Mouse (Mus musculus) lung, embryonic 15.5 days (tissue): ENCODE results near the gene Ppib. TPM values are rescaled to one million over a fixed set of nuclear protein-coding genes. Genes with fewer than 3 reads are reported as not detected.
A peak's percentile ranks its signal among the peaks of the same experiment; 100 is the strongest.

Source experiments
- ATAC-seq: fragments of 200-750 bp; cut with Nextera tagmentation; 2 replicates; pipeline ENCODE4 v1.8.0; 2017; ENCODE audit warnings: moderate number of reproducible peaks, borderline replicate concordance; ENCODE audit not compliant: low FRiP score, low TSS enrichment; ENCODE audit errors: extremely low read depth
- H3K27ac ChIP-seq: fragments of 300-500 bp; sonication (generic); 2 replicates; pipeline ENCODE4 v1.5.1; 2015; ENCODE audit warnings: moderate library complexity, mild to moderate bottlenecking, inconsistent platforms
- H3K27me3 ChIP-seq: fragments of 300-500 bp; sonication (generic); 2 replicates; pipeline ENCODE4 v1.6.1; 2015; ENCODE audit warnings: inconsistent platforms
- H3K36me3 ChIP-seq: fragments of 300-500 bp; sonication (generic); 2 replicates; pipeline ENCODE4 v1.6.1; 2015; ENCODE audit warnings: inconsistent platforms
- H3K4me1 ChIP-seq: fragments of 300-500 bp; sonication (generic); 2 replicates; pipeline ENCODE4 v1.6.1; 2015; ENCODE audit warnings: inconsistent platforms
- H3K4me2 ChIP-seq: fragments of 300-500 bp; sonication (generic); 2 replicates; pipeline ENCODE4 v1.6.1; 2015; ENCODE audit warnings: inconsistent platforms, mild to moderate bottlenecking, moderate library complexity
- H3K4me3 ChIP-seq: fragments of 300-500 bp; sonication (generic); 2 replicates; pipeline ENCODE4 v1.5.1; 2015; ENCODE audit warnings: mild to moderate bottlenecking, inconsistent platforms
- H3K9ac ChIP-seq: fragments of 300-500 bp; sonication (generic); 2 replicates; pipeline ENCODE4 v1.6.1; 2015; ENCODE audit warnings: inconsistent platforms
- H3K9me3 ChIP-seq: fragments of 300-500 bp; sonication (generic); 2 replicates; pipeline ENCODE4 v1.6.1; 2016; ENCODE audit warnings: inconsistent platforms
- WGBS: fragments of 180-500 bp; shearing (Covaris S2); methylation state at CpG from one replicate; pipeline ENCODE4 v1.1.7; 2015; 5-methylcytosine and 5-hydroxymethylcytosine counted together
- polyA plus RNA-seq: library from polyadenylated mRNA; unstranded; fragments of >200 nt; fragmentation: Nextera tagmentation; extraction: Ambion mirVana; gene quantifications from 2 replicates; pipeline ENCODE4 v1.2.1, GENCODE M21; 2015

Gene Ppib
- polyA plus RNA-seq, 1 experiment from 2014 or later: 655 TPM

DNA sequence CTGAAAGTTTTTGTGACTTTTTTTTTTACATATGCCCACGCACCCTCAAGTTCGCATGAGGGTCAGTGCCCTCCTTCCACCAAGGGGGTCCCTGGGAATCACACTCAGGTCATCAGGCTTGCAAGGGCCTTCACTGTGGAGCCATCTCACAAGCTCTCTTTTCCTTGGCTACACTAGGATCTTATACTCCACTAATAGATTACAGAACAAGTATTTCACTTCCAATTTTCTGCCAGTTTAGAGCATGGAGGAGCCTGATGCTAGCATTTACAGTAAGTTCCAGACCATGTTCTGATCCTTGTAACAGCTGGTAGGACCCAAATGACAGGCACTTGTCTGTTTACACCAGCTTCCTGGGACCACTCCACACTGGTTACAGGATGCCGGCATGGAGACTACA is 18.1 kb downstream of the Ppib start:
- H3K27me3 ChIP-seq: no peaks in the 10 kb centered on the region
- H3K27ac ChIP-seq: peak overlapping the region; percentile 76
- WGBS: 35% methylated on average over 3 of the region's 3 CpGs
- peaks cover 23% of the 10 kb centered on the region; the same call in 1 of the 2 replicates for H3K4me1 ChIP-seq
- H3K36me3 ChIP-seq: no peaks in the 10 kb centered on the region
- peak overlapping the region; percentile 23; the same call in 1 of the 2 replicates for H3K4me2 ChIP-seq
- H3K4me3 ChIP-seq: no peak overlapping the region
- H3K9me3 ChIP-seq: no peaks in the 10 kb centered on the region
- ATAC-seq: no peak
- peak overlapping the region; percentile 4; the same call in 1 of the 2 replicates for H3K9ac ChIP-seq

DNA sequence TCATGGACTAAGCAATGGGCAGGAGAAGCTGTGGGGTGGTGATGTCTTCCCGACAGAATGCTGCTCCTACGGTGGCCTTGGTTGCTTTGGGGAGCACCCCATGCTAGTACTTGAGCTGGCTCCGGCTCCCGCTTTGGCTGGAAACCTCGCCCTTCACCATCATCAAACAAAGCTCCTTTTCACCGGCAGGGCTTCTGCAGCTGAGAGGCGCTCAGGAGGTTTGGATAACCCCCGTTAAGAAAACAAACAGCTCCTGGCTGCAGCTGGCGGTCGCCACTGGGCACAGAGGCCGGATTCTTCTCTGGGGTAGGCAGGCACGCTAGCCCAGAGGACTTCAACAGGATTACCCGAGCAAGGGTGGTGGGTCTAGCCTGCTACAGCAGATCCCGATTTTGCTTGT is 18.5 kb downstream of the Ppib start:
- Histone ChIP-seq H3K27me3 (no peaks in the 10 kb centered on the region), H3K4me1 (peaks cover 23% of the 10 kb centered on the region; the same call in 1 of the 2 replicates), H3K27ac (peak overlapping the region; percentile 76), H3K4me2 (peak overlapping the region; percentile 23; the same call in 1 of the 2 replicates), H3K9me3 (no peaks in the 10 kb centered on the region), H3K9ac (no peak overlapping the region), H3K36me3 (no peaks in the 10 kb centered on the region), H3K4me3 (no peak overlapping the region)
- WGBS: 6% methylated on average over 14 of the region's 14 CpGs
- peak; percentile 41; the same call in 1 of the 2 replicates for ATAC-seq

DNA sequence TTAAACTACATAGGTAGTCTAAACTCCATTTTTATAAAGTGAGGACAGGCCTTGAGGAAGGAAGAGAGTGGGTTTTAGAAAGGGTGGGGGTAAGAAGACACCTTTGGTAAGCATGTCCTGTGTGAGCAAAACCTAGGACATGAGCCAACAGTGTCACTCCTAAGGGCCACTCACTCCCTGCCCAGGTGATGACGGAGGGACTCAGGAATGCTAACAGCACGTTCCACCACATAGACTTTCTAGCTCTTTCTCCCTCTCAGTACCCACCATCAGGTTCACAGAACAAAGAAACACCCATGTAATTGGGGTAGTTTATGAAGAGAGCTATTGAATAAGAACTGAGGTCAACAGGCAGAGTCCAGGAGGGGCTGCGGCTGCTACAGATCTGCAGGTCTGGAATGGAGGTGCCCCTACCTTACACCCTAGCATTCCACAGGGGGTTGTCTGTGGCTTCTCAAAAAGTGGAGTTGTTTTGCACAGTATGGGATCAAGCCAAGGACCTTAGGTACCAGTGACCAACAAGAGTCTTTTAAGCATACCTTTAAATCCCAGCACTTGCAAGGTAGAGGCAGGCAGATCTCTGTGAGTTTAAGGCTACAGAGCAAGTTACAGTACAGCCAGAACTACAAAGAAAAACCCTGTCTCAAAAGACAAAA is 20.9 kb downstream of the Ppib start:
- Histone ChIP-seq H3K4me1 (peaks cover 23% of the 10 kb centered on the region; the same call in 1 of the 2 replicates), H3K4me3 (no peak overlapping the region), H3K9ac (no peak overlapping the region), H3K4me2 (no peak overlapping the region), H3K9me3 (no peaks in the 10 kb centered on the region), H3K36me3 (no peaks in the 10 kb centered on the region), H3K27me3 (no peaks in the 10 kb centered on the region), H3K27ac (peak overlapping the region; percentile 88)
- 53% methylated on average over 3 of the region's 3 CpGs for WGBS
- peak; percentile 75 for ATAC-seq

DNA sequence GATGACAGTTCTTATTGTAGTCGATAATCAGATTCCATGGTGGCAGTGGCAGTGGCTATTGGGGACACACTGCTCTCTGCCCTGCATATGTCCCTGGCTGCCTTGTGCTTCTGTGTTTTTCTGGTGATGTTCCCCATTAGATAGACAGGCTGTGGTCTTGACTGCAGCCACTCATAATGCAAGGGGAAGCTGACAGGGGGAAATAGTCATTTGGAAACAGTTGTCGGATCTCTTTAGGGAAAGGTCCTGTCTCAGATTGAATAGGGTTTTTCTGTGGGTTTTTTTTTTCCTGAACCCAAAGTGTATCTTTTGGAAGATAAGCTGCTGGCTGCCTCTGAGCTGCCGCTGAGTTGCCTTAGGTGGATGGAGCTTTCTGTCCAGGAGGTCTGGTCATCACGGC is 22.0 kb downstream of the Ppib start:
- H3K4me2 ChIP-seq: no peak overlapping the region
- no peak overlapping the region for H3K4me3 ChIP-seq
- WGBS: 52% methylated on average over 4 of the region's 4 CpGs
- H3K9ac ChIP-seq: no peak overlapping the region
- no peak for ATAC-seq
- H3K36me3 ChIP-seq: peaks cover under 1% of the 10 kb centered on the region
- H3K27ac ChIP-seq: peak overlapping the region; percentile 88
- no peaks in the 10 kb centered on the region for H3K9me3 ChIP-seq
- H3K27me3 ChIP-seq: no peaks in the 10 kb centered on the region
- peaks cover 23% of the 10 kb centered on the region; the same call in 1 of the 2 replicates for H3K4me1 ChIP-seq

DNA sequence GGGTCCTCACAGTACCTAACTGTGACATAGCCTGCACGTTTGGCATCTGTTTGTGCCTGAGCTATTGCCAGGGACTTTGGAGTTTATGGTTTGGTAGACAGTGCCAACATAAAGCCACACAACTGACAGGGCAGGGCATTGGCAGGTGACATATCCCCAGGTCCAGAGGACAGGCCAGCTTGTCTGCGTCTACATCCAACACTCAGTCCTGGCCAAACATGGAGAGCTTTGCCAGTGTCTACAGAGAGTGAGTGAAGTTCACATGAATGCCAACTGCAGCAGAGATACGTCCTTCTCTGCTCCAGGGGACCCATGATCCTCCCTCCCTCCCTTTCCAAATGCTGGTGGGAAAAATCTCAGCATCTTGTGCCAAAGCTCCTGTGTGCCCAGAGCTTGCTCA is 24.1 kb downstream of the Ppib start:
- Histone ChIP-seq H3K36me3 (peaks cover 12% of the 10 kb centered on the region), H3K4me1 (0 out of 2 replicates have a peak, but pooled peaks cover 16% of the 10 kb centered on the region), H3K9me3 (no peaks in the 10 kb centered on the region), H3K4me2 (no peak overlapping the region), H3K27me3 (no peaks in the 10 kb centered on the region), H3K9ac (no peak overlapping the region), H3K27ac (no peak overlapping the region), H3K4me3 (no peak overlapping the region)
- 84% methylated on average over 3 of the region's 3 CpGs for WGBS
- ATAC-seq: no peak

DNA sequence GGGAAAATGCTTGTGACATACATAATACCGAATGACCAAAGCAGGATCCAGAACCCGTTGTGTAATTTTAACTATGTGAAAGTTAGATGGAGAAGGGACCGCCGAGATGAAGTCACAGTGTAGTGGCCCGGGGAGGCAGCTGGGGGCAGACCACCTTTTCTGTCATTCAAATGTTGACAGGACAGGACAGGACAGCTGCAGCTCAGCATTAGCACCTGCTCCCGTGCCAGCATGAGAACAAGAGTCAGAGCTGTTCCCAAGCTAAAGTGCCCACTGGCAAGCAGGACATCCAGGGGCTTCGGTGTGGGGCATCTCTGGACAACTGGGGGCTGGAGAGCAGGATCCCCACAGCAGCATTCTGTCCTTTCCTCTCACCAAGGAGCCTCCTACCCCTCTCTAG is 27.0 kb downstream of the Ppib start:
- H3K36me3 ChIP-seq: peaks cover 32% of the 10 kb centered on the region
- 91% methylated on average over 7 of the region's 7 CpGs for WGBS
- ATAC-seq: no peak

DNA sequence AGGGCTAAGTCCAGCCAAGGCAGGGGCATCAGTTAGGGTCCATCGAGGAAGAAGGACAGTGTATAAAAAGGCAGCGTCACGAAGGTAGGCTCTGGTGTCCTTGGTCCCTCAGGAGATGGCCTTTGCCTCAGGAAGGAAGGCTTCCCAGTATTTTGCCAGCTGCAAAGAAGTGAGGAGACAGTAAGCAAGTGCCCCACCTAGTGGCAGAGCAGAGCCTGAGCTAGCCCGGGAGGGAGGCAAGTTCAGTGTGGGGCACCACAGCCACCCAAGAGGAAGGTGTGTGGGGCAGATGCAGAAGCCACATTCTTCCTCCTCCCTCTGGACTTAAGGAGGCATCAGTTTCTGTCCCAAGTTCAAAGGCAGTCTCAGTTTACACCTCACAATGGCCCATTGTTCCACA is 28.4 kb downstream of the Ppib start:
- Histone ChIP-seq H3K27ac (no peak overlapping the region), H3K27me3 (no peaks in the 10 kb centered on the region), H3K9me3 (no peaks in the 10 kb centered on the region), H3K4me2 (no peak overlapping the region), H3K4me3 (no peak overlapping the region), H3K36me3 (peaks cover 42% of the 10 kb centered on the region), H3K4me1 (peaks cover 31% of the 10 kb centered on the region), H3K9ac (no peak overlapping the region)
- no peak for ATAC-seq
- WGBS: 31% methylated on average over 4 of the region's 4 CpGs

More for the DNA sequence above, 27.0 kb downstream of the Ppib start:
- no peaks in the 10 kb centered on the region for H3K27me3 ChIP-seq
- no peaks in the 10 kb centered on the region for H3K9me3 ChIP-seq
- no peak overlapping the region for H3K27ac ChIP-seq
- no peak overlapping the region for H3K9ac ChIP-seq
- H3K4me2 ChIP-seq: no peak overlapping the region
- peaks cover 18% of the 10 kb centered on the region for H3K4me1 ChIP-seq
- no peak overlapping the region for H3K4me3 ChIP-seq

DNA sequence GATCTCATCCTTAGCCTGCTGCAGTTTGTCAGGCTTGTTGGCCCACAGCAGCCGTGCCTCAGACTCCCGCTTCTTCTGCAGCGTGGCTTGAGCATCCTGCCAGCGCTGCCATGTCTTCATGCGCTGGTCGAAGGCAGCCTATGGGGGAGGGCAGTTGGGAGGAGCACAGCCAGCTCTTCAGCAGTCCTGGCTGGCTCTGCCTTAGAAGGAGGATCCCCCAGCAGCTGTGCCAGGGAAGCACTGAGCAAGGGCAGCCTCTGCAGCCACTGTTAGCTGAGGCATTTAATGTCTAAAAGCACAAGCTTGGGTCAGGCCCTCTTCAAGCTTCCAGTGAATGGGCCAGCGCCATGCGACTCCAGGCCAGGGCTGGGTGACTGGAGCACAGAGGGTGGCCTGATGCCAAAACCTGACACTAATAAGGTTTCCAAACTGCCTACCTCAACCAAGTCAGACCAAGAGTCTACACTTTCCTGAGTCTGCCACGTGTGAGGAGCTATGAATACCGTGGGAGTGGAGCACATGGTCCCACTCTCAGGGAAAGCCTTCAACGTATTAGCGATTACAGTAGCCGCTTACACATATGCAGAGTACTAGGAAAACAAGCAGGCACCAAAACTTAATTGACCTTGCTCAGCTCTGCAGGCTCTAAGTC is 30.7 kb downstream of the Ppib start:
- ATAC-seq: no peak
- 75% methylated on average over 13 of the region's 13 CpGs for WGBS
- H3K27ac ChIP-seq: peak overlapping the region; percentile 75

DNA sequence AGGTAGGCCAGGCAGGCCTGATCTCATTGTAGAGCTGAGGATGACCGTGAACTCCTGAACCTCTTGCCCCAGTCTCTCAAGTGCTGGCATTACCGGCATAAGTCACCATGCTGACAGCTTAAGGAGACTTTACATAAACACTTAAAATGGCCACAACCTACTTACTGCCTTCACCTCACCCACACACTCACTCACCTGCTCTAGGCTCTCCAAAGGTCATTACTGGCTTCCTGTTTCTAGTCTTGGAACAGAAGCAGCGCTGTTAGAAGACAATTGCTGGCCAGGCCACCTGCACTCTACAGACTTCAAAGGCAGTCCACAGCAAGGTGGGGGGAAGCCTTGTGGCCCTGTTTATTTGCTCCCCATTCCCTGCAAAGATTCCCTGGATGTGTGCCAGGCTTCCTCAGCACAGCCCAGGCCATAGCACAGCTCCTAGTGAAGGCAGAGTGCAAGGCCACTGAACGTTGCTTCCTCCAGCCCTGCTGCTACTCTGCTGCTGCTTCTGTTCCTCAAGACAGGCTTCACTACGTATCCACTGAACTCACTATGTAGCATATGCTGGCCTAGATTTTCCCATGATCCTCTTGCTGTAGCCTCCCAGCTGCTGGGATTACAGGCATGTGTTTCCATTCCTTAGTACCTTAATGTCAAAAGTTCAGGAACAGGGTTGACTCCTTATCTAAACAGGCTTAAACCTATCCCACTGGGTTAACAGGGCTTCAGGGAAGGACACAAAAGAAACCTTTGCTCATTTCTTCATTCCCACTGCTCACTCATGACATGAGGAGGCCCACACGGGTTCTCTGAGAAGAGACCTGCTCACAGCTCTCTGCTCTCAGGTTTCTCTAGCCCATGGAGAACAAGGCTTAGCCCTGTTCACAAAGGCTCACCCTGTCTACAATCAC is 31.6 kb downstream of the Ppib start:
- Histone ChIP-seq H3K9ac (no peak overlapping the region), H3K4me2 (no peak overlapping the region), H3K27ac (peak overlapping the region; percentile 75), H3K4me3 (no peak overlapping the region), H3K9me3 (no peaks in the 10 kb centered on the region), H3K27me3 (no peaks in the 10 kb centered on the region), H3K36me3 (peaks cover 71% of the 10 kb centered on the region), H3K4me1 (peaks cover 37% of the 10 kb centered on the region)
- 35% methylated on average over 6 of the region's 6 CpGs for WGBS
- ATAC-seq: peak; percentile 66

More for the DNA sequence above, 30.7 kb downstream of the Ppib start:
- Histone ChIP-seq H3K9ac (no peak overlapping the region), H3K4me2 (no peak overlapping the region), H3K4me1 (peaks cover 37% of the 10 kb centered on the region), H3K36me3 (peaks cover 63% of the 10 kb centered on the region), H3K4me3 (no peak overlapping the region), H3K9me3 (no peaks in the 10 kb centered on the region), H3K27me3 (no peaks in the 10 kb centered on the region)

DNA sequence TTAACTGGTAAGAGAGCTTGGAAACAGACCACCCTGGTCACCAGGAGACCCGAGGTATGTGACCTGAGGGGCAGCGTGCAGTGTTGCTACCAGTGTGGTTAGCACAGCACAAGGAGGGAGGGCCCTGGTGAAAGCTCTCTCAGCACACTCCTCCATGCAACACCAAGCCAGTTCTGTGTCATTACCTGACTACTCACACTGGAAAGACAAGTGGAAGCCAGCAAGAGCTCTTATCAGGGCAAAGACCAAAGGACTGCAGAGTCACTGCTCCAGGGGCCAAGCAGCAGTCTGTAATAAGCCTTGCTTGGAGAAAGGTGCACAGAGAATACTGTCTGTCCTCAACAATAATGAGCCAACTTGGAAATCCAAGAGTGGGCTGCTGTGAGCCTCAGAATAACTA is 32.6 kb downstream of the Ppib start:
- Histone ChIP-seq H3K27me3 (no peaks in the 10 kb centered on the region), H3K9me3 (no peaks in the 10 kb centered on the region), H3K36me3 (peaks cover 74% of the 10 kb centered on the region), H3K4me3 (no peak overlapping the region), H3K4me1 (peaks cover 37% of the 10 kb centered on the region), H3K4me2 (no peak overlapping the region), H3K9ac (no peak overlapping the region), H3K27ac (peak overlapping the region; percentile 75)
- WGBS: 46% methylated on average over 2 of the region's 2 CpGs
- ATAC-seq: no peak

DNA sequence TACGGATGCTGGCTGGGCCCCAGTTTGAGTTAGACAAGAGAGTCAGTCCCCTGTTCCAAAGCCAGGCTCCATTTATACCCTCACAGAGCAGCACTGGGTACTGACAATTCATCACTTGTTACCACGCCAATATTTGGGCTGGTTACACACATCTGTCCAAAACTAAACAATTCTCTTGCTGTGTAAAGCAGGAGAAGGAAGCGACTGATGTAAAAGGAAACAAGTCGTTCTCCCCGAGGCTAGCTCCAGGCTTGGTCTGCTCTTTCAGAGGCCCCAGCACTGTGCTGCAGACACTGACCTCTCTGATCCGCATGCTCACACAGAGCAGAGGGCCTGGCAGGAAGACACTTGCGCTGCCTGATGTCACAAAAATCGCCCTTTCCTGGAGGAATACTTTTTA is 41.6 kb downstream of the Ppib start:
- peaks cover 74% of the 10 kb centered on the region for H3K36me3 ChIP-seq
- 76% methylated on average over 8 of the region's 8 CpGs for WGBS
- H3K4me3 ChIP-seq: no peak overlapping the region
- no peak overlapping the region for H3K27ac ChIP-seq
- H3K27me3 ChIP-seq: no peaks in the 10 kb centered on the region
- no peak for ATAC-seq
- no peaks in the 10 kb centered on the region for H3K9me3 ChIP-seq
- H3K9ac ChIP-seq: no peak overlapping the region
- no peak overlapping the region for H3K4me2 ChIP-seq
- H3K4me1 ChIP-seq: no peaks in the 10 kb centered on the region
